Mouse (Mus musculus) thymus, adult 2 months (tissue): ENCODE measurements around the gene Rgs12.

ENCODE experiments used
- CTCF ChIP-seq: fragments of 200-500 bp; IDR thresholded peaks from 2 replicates; pipeline ENCODE4 v1.5.1; 2012; ENCODE audit warnings: mild to moderate bottlenecking, control low read depth, low read length, moderate library complexity, borderline replicate concordance; ENCODE audit not compliant: control insufficient read depth, poor library complexity, insufficient read depth; ENCODE audit errors: extremely low read depth
- POLR2A ChIP-seq: fragments of 200-500 bp; IDR thresholded peaks from 2 replicates; pipeline ENCODE4 v1.6.1; 2012; ENCODE audit warnings: mild to moderate bottlenecking, low read length, control low read depth, moderate library complexity; ENCODE audit not compliant: control insufficient read depth, poor library complexity, insufficient read depth; ENCODE audit errors: extremely low read depth

GRCm38 (mm10) chr5:35020410-35021241, 71.4 kb downstream of the Rgs12 start:
- TF ChIP-seq CTCF (no peak), POLR2A (no peak)
